In the genomic region with DNA sequence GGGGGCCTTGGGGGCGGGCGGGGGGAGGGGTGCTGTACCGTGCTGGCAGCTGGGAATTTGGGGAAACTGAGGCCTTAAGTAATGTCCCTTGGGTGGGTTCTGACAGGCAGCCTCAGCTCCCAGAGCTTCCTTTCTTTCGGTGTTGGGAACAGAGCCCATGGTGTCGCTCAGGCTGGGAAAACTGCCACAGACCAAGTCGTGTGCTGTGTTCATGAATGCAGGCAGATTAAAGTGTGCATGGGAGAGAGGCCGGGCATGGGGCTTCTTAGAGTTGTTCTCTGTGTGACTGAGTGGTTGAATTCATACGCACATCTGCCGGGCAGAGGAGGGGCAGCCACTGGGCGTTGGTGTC, we compare ENCODE assay signal across 21 mouse cellular contexts. TPM values are rescaled to one million over a fixed set of nuclear protein-coding genes. Genes with fewer than 3 reads are reported as not detected.
DNase-seq lines count a peak whose midpoint lies in the region; ATAC-seq and TF ChIP-seq lines count a peak whose summit lies in the region.
"Had no signal": no experiment of that assay in that cellular context is flagged by ENCODE, and none has a peak within 500 bp of the region (broad histone marks: within the 10 kb centered on the region; RNA-seq: fewer than 3 reads in every experiment).

No protein-coding gene starts in this region.

- no peaks in the 10 kb centered on the region for H3K79me2 ChIP-seq in heart, adult 2 months (replicated peaks; ENCODE audit: control insufficient read depth, insufficient read depth, low read length)

- no peak overlapping the region for H3K4me3 ChIP-seq in heart, embryonic 12.5 days
- no peak overlapping the region for H3K4me3 ChIP-seq in heart, adult 2 months
- peak overlapping the region; percentile 81 for H3K4me3 ChIP-seq in thymus, adult 2 months (ENCODE audit: control insufficient read depth, insufficient read depth, low read length)
- no peak overlapping the region for H3K4me3 ChIP-seq in stomach, postnatal 0 days (ENCODE audit: low read depth, low read length)
- H3K4me3 ChIP-seq: megakaryocyte, embryonic 14.5 days had no signal

- peaks cover 11% of the 10 kb centered on the region for H3K4me1 ChIP-seq in heart, embryonic 12.5 days (replicated peaks)
- no peaks in the 10 kb centered on the region for H3K4me1 ChIP-seq in heart, adult 2 months (ENCODE audit: control insufficient read depth, insufficient read depth, low read length)
- H3K4me1 ChIP-seq in thymus, adult 2 months (replicated peaks; ENCODE audit: control insufficient read depth, insufficient read depth, low read length), result peaks cover 42% of the 10 kb centered on the region
- H3K4me1 ChIP-seq in stomach, postnatal 0 days (replicated peaks; ENCODE audit: control insufficient read depth, insufficient read depth), result no peaks in the 10 kb centered on the region

- no peak for TF ChIP-seq POLR2A in heart, adult 2 months (IDR thresholded peaks at IDR 0.05; ENCODE audit: insufficient read depth, low read depth, low read length)
- no peak for TF ChIP-seq POLR2A in thymus, adult 2 months (IDR thresholded peaks at IDR 0.05; ENCODE audit: control insufficient read depth, extremely low read depth, insufficient read depth, low read length, poor library complexity)

- no peak overlapping the region for H3K4me2 ChIP-seq in heart, embryonic 12.5 days
- H3K4me2 ChIP-seq in stomach, postnatal 0 days (replicated peaks; ENCODE audit: low read depth), result no peak overlapping the region

- ATAC-seq in heart, embryonic 12.5 days (ENCODE audit: insufficient number of reproducible peaks, low FRiP score), result no peak
- ATAC-seq in stomach, postnatal 0 days (ENCODE audit: low FRiP score, low TSS enrichment), result no peak

- intact Hi-C loops in heart, adult 2 months (cut with DNase I), result loop anchor here (2.0 kb wide), 1 partner anchor 125 kb away; no protein-coding TSS in a partner anchor

- peaks cover 97% of the 10 kb centered on the region for H3K36me3 ChIP-seq in heart, embryonic 12.5 days
- H3K36me3 ChIP-seq in heart, adult 2 months (ENCODE audit: control insufficient read depth, insufficient read depth, low read length), result no peaks in the 10 kb centered on the region
- H3K36me3 ChIP-seq in thymus, adult 2 months (ENCODE audit: control insufficient read depth, insufficient read depth, low read length), result peaks cover 43% of the 10 kb centered on the region
- peaks cover 41% of the 10 kb centered on the region for H3K36me3 ChIP-seq in stomach, postnatal 0 days (ENCODE audit: control insufficient read depth, insufficient read depth, low read length)

- TF ChIP-seq EP300 in heart, adult 2 months (IDR thresholded peaks at IDR 0.05; ENCODE audit: insufficient read depth, low read depth, low read length), result no peak
- no peak for TF ChIP-seq EP300 in stomach, postnatal 0 days (optimal IDR thresholded peaks at IDR 0.05)

- 0 out of 2 replicates have a peak overlapping the region, but pooled peaks have one; percentile 1 for H3K9ac ChIP-seq in heart, embryonic 12.5 days
- no peak overlapping the region for H3K9ac ChIP-seq in heart, adult 2 months (ENCODE audit: low read depth, low read length)
- H3K9ac ChIP-seq in stomach, postnatal 0 days (ENCODE audit: low read length), result no peak overlapping the region

- no peaks in the 10 kb centered on the region for H3K27me3 ChIP-seq in heart, embryonic 12.5 days (replicated peaks)
- H3K27me3 ChIP-seq in heart, adult 2 months (ENCODE audit: control insufficient read depth, insufficient read depth, low read length), result no peaks in the 10 kb centered on the region
- no peaks in the 10 kb centered on the region for H3K27me3 ChIP-seq in thymus, adult 2 months (ENCODE audit: control insufficient read depth, insufficient read depth, low read length)
- H3K27me3 ChIP-seq in stomach, postnatal 0 days (ENCODE audit: control insufficient read depth, insufficient read depth, low read length), result no peaks in the 10 kb centered on the region
- H3K27me3 ChIP-seq: megakaryocyte, embryonic 14.5 days had no signal

- no peak for DNase-seq in heart, adult 2 months
- DNase-seq in layer of hippocampus, postnatal 10 days (ENCODE audit: low spot score in 2 of 2), result peak; percentile 61 to 62
- DNase-seq in layer of hippocampus, postnatal 36 days, result no peak
- DNase-seq in thymus, adult 2 months, result no peak
- DNase-seq in thymus, postnatal 10 days (ENCODE audit: low spot score in 2 of 2), result no peak
- DNase-seq in stomach, postnatal 0 days (ENCODE audit: low spot score), result no peak
- DNase-seq: adrenal gland, postnatal 36 days; cerebellum, postnatal 36 days; gastrocnemius, postnatal 10 days; heart, adult 18-20 months; heart, postnatal 10 days; kidney, postnatal 4 days; lung, postnatal 14 days; right cerebral cortex, postnatal 14 days had no signal

- no peak for TF ChIP-seq CTCF in heart, adult 2 months (IDR thresholded peaks at IDR 0.05)
- TF ChIP-seq CTCF in thymus, adult 2 months (IDR thresholded peaks at IDR 0.05; ENCODE audit: borderline replicate concordance, control insufficient read depth, extremely low read depth, insufficient read depth, low read length, poor library complexity), result no peak
- no peak for TF ChIP-seq CTCF in stomach, postnatal 0 days (IDR thresholded peaks at IDR 0.05; ENCODE audit: low read depth)

- no peak overlapping the region for H3K27ac ChIP-seq in heart, embryonic 12.5 days (ENCODE audit: poor library complexity, severe bottlenecking)
- no peak overlapping the region for H3K27ac ChIP-seq in heart, adult 2 months
- H3K27ac ChIP-seq in thymus, adult 2 months (ENCODE audit: control insufficient read depth, insufficient read depth, low read length), result peak overlapping the region; percentile 96
- H3K27ac ChIP-seq in stomach, postnatal 0 days (replicated peaks), result no peak overlapping the region

- no peaks in the 10 kb centered on the region for H3K9me3 ChIP-seq in heart, embryonic 12.5 days (replicated peaks)
- no peaks in the 10 kb centered on the region for H3K9me3 ChIP-seq in stomach, postnatal 0 days (ENCODE audit: control insufficient read depth, low read length)
- H3K9me3 ChIP-seq: megakaryocyte, embryonic 14.5 days had no signal

- WGBS in heart, embryonic 12.5 days, result 92% methylated on average over 10 of the region's 10 CpGs
- WGBS in heart, adult 2 months, result 66% methylated on average over 10 of the region's 10 CpGs
- WGBS in thymus, adult 2 months, result 46% methylated on average over 10 of the region's 10 CpGs
- whole genome bisulfite sequencing in stomach, postnatal 0 days, result 85% methylated on average over 10 of the region's 10 CpGs

RNA-seq across cellular contexts. Expression of gene Ddx54, which starts 9.3 kb away (rescaled TPM):
- polyA plus RNA-seq in heart, embryonic 12.5 days (2016; fragmentation: Nextera tagmentation; extraction: Ambion mirVana), result 38.7 and 38.8 TPM in 2 replicates
- 10 to 100 TPM; 21.4 to 22.5 TPM for total RNA-seq in heart, adult 2 months (2021)
- polyA plus RNA-seq in heart, adult 2 months (2012; rRNA removed), result 16.2 and 18.2 TPM in 2 replicates
- 10 to 100 TPM; 45.0 to 45.1 TPM for total RNA-seq in layer of hippocampus, postnatal 10 days (2021)
- 10 to 100 TPM; 34.4 to 39.5 TPM for total RNA-seq in layer of hippocampus, postnatal 36 days (2021)
- polyA plus RNA-seq in thymus, adult 2 months (2012; rRNA removed), result 429 and 448 TPM in 2 replicates
- polyA plus RNA-seq in stomach, postnatal 0 days (2015; fragmentation: Nextera tagmentation; extraction: Ambion mirVana), result 22.5 and 23.0 TPM in 2 replicates

RNA-seq across cellular contexts. Expression of gene Rita1, which starts 9.4 kb away (rescaled TPM):
- 9.1 and 10.8 TPM in 2 replicates for polyA plus RNA-seq in heart, embryonic 12.5 days (2016; fragmentation: Nextera tagmentation; extraction: Ambion mirVana)
- 10 to 100 TPM; 14.2 to 16.0 TPM for total RNA-seq in heart, adult 2 months (2021)
- polyA plus RNA-seq in heart, adult 2 months (2012; rRNA removed), result 15.3 and 21.7 TPM in 2 replicates
- 10 to 100 TPM; 24.1 to 27.3 TPM for total RNA-seq in layer of hippocampus, postnatal 10 days (2021)
- 10 to 100 TPM; 29.1 to 29.6 TPM for total RNA-seq in layer of hippocampus, postnatal 36 days (2021)
- 18.8 and 20.6 TPM in 2 replicates for polyA plus RNA-seq in thymus, adult 2 months (2012; rRNA removed)
- polyA plus RNA-seq in stomach, postnatal 0 days (2015; fragmentation: Nextera tagmentation; extraction: Ambion mirVana), result 12.1 TPM in 2 replicates

RNA-seq across cellular contexts. Expression of gene Cfap73, which starts 12.2 kb away (rescaled TPM):
- polyA plus RNA-seq in heart, embryonic 12.5 days (2016; fragmentation: Nextera tagmentation; extraction: Ambion mirVana), result not detected in 2 replicates
- total RNA-seq in heart, adult 2 months (2021), result not detected
- 0.16 TPM in 1 of 2 replicates, not detected in the other for polyA plus RNA-seq in heart, adult 2 months (2012; rRNA removed)
- under 1 TPM; 0.76 to 0.80 TPM for total RNA-seq in layer of hippocampus, postnatal 10 days (2021)
- under 1 TPM in 1 of 2 experiments, not detected in 1; 0.77 TPM for total RNA-seq in layer of hippocampus, postnatal 36 days (2021)
- polyA plus RNA-seq in thymus, adult 2 months (2012; rRNA removed), result 0.15 and 0.33 TPM in 2 replicates
- 0.10 TPM in 1 of 2 replicates, not detected in the other for polyA plus RNA-seq in stomach, postnatal 0 days (2015; fragmentation: Nextera tagmentation; extraction: Ambion mirVana)
- total RNA-seq: ES-E14; gastrocnemius, postnatal 10 days; heart, adult 18-20 months; heart, postnatal 10 days had no signal
- polyA plus RNA-seq: C2C12; limb, embryonic 14.5 days; liver, embryonic 16.5 days; neural tube, embryonic 11.5 days had no signal

RNA-seq across cellular contexts. Expression of gene Rasal1, which starts 26.8 kb away (rescaled TPM):
- 0.21 TPM in 1 of 2 replicates, not detected in the other for polyA plus RNA-seq in heart, embryonic 12.5 days (2016; fragmentation: Nextera tagmentation; extraction: Ambion mirVana)
- not detected for total RNA-seq in heart, adult 2 months (2021)
- 0.06 and 0.33 TPM in 2 replicates for polyA plus RNA-seq in heart, adult 2 months (2012; rRNA removed)
- 100 to 1,000 TPM in 1 of 2 experiments, 10 to 100 TPM in 1; 77.2 to 112 TPM for total RNA-seq in layer of hippocampus, postnatal 10 days (2021)
- 10 to 100 TPM; 91.6 to 92.0 TPM for total RNA-seq in layer of hippocampus, postnatal 36 days (2021)
- polyA plus RNA-seq in thymus, adult 2 months (2012; rRNA removed), result 27.7 and 28.0 TPM in 2 replicates
- 0.08 and 0.44 TPM in 2 replicates for polyA plus RNA-seq in stomach, postnatal 0 days (2015; fragmentation: Nextera tagmentation; extraction: Ambion mirVana)
- polyA plus RNA-seq: C2C12; neural tube, embryonic 11.5 days had no signal

RNA-seq across cellular contexts. Expression of gene Iqcd, which starts 33.0 kb away (rescaled TPM):
- 0.19 and 0.33 TPM in 2 replicates for polyA plus RNA-seq in heart, embryonic 12.5 days (2016; fragmentation: Nextera tagmentation; extraction: Ambion mirVana)
- total RNA-seq in heart, adult 2 months (2021), result not detected
- polyA plus RNA-seq in heart, adult 2 months (2012; rRNA removed), result 0.14 and 0.20 TPM in 2 replicates
- 1 to 10 TPM in 1 of 2 experiments, under 1 TPM in 1; 0.91 to 1.2 TPM for total RNA-seq in layer of hippocampus, postnatal 10 days (2021)
- 1 to 10 TPM in 1 of 2 experiments, under 1 TPM in 1; 0.35 to 1.2 TPM for total RNA-seq in layer of hippocampus, postnatal 36 days (2021)
- 2.8 and 3.0 TPM in 2 replicates for polyA plus RNA-seq in thymus, adult 2 months (2012; rRNA removed)
- 0.25 and 0.36 TPM in 2 replicates for polyA plus RNA-seq in stomach, postnatal 0 days (2015; fragmentation: Nextera tagmentation; extraction: Ambion mirVana)
- total RNA-seq: ES-E14; heart, adult 18-20 months had no signal

Comparison
In these comparisons a context has a peak if more than half of its experiments do, and no peak if none do; other contexts are left out.
1. DNase-seq: peak in layer of hippocampus, postnatal 10 days (2 of 2); none in heart, adult 2 months (0 of 2), layer of hippocampus, postnatal 36 days (0 of 2), thymus, adult 2 months (single experiment), thymus, postnatal 10 days (0 of 2) and stomach, postnatal 0 days (single experiment).
2. RNA of gene Ddx54, which starts 9.3 kb away (polyA plus RNA-seq): 429 to 448 TPM in thymus, adult 2 months; 38.7 to 38.8 TPM in heart, embryonic 12.5 days, 22.5 to 23.0 TPM in stomach, postnatal 0 days and 16.2 to 18.2 TPM in heart, adult 2 months; every median in the first group is over 10 times any median in the second.